Mouse (Mus musculus): ENCODE measurements around the gene Vstm2l.

Vstm2l gene

DNA sequence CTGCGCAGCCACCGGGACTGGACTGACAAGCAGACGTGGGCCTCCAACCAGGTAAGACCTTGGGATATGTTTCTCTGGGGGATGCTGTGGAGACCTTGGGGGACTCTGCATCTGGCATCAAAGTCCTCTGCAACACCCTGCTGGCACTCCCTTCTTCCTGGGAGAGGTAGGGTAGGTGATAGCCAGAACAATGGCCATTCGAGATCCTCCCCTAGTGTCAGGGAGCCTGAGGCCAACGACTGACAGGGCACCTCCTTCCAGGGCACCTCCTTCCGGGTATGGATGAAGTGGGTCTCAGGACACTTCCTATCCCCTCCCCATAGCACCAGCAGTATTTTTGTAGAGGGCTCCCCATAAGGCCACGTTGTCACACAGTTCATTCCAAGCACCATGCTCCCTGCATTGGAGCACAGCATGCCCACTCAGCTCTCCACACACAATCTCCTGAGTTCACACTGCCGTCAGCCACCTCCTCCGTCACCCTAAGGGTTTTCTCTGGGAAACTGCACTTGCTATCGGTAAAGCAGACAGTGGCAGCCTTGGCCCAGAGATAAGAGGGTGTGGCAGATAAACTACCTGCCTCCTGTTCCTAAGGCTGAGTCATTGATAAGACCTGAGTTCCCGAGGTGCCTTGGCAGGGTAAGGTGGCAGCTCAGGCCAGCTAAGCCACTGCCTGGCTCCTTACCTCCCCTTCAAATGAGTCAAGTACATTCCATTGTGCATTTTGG, 21.2 kb downstream of the Vstm2l start:
- no peak for DNase-seq

DNA sequence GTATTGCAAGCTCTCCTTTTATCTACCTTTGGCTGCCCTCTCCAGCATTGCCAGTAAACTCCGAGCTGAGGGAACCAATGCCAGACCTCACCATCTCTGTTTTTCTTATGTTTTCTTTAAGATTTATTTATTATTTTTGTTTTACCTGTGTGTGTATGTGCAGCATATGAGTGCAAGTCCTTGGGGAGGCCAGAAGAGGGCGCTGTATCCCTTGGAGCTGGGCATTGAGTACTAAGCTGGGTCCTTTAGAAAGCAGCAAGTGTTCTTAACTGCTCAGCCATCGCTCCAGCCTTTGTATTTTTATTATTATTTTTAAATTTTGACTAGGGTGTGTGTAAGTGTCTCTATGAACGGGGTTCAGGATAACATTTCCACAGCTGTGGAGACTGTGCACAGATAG, 22.2 kb downstream of the Vstm2l start:
- no peak for DNase-seq

DNA sequence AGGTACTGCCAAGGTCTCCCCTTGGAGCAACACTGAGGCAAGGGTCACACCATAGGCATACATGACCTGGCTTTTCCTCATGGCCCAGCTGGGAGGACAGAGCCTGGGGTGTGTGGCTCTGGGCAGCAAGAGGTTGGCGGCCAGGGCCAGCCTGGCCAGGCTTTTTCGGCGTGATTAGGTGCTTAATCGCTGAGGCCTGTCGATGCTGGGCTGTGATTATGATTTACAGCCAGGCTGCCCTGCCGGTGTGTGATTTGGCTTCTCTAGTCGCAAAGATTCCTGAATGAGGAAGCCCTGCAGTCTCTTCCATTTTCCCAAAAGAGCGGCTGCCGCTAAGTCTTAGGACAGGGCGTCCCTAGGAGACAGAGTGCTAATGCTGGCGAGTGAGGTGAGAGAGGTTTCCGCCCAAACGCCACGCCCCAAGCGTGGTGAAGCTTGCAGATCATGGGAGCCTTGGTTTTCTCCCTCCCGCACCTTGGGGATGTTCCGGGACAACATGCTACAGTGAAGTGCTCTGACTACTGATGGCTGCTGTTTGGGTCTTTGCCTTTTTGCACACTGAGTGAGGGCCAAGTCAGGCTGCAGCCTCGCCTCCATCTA, 26.2 kb downstream of the Vstm2l start:
- no peak for DNase-seq

DNA sequence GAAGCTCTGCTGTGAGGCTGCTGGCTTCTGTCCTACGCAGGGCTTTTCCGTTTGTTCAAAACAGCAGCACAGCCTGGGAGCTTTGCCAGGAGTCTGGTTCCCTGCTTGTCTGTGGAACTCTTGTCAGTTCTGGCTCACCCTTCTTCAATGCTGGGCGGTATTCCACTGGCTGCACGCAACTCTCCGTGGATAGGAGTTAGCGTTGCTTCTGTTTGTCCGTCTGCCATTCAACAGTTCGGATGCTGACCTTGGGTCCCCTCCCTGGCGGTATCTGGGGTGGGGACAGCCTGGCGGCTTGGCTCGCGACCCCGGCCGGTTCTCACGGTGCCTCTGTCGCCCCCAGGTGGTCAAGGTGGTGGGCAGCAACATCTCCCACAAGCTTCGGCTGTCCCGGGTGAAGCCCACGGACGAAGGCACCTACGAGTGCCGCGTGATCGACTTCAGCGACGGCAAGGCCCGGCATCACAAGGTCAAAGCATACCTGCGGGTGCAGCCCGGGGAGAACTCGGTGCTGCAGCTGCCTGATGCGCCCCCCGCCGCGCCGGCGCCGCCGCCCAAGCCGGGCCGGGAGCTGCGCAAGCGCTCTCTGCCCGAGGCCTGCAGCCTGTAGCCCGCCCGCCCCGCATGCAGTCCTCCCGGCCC, 29.2 kb downstream of the Vstm2l start:
- peak; percentile 61 to 67 for DNase-seq

DNA sequence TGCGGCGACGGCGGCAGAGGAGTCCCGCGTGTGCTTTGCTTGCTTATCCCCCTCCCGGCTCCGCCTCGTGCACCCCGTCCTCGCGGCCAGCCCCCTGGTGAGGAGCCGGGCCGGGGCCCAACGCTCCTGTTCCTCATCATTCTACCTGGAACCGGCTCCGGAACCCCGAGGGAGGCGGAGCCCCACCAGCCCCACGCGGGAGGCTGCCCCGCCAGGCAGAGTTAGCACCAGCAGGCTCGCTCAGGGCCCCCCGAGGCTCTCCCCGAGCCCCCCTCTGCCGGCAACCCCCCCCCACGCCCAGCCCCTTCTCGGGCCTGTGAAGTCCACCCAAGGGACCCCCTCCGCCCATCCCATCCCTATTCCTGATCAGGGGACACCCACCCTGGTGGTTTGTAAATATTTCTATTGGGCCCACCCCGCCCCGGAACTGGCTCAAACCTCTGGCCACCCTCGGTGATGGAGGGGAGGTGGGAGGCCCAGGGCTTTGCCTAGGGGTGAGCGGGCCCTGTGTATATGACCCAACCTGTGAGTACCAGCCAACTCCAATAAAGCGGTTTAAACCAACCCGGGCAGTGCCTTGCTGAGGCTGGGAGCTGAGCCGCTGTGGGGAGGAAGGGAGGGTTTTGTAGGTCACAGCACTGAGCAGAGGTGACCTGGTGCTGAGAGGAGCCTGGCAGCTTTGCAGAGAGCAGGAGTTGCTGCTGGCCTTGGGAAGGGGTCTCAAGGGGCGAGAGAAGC, 29.9 kb downstream of the Vstm2l start:
- peak; percentile 38 to 64 for DNase-seq

DNA sequence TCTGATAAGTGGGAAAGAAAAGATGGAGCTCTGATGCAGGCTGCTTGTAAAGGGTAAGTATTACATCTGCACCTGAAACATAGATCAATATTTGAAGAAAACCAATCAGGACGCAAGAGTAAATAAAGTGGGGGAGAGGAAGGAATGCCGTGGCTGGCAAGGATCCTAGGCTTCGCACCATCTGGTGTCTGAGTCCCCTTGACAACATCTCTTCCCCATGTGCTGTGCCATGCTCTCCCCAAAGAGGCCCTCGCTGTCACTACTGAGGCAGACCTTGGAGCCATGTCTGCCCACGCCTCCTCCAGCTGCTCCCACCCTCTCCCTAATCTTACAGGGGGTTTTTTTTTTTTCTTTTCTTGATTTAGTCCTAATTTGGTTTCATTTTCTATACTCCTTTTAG, 39.5 kb downstream of the Vstm2l start:
- DNase-seq = no peak

DNA sequence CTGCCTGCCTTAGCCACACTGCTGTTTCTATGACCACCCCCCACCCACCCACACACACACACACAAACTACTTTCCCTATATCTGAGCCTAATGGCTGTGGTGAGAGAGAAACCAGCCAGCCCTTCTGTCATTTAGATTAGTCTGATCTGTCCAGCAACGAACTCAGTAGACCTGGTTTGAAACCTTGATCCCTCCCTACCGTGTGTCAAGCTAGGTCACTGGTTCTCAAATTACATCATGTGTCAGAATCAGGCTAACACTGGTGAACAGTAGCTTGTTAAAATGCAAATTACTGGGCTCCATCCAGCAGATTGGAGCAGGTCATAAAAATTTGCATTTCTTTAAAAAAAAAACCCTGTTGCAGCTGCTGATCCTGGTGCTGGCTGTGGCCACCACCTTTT, 43.3 kb downstream of the Vstm2l start:
- peak; percentile 11 to 47 for DNase-seq

DNA sequence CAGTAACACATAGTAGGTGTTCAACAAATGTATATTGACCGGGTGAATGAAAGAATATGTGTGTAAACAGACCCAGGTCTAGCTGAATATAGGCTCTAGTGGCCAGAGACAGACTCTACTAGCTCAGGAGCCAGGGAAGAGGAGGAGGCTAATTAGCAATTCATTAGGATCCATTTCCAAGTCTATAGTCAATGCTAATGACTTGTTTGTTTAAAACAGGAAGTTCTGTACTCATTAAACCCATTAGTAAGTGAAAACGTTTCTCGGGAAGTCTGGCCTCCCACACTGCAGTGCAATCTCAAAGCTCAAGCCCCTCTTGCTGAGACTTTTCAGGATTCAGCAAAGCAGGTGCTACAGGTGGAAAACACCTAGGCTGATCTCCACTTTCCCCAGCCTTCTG, 53.4 kb downstream of the Vstm2l start:
- DNase-seq = no peak

DNA sequence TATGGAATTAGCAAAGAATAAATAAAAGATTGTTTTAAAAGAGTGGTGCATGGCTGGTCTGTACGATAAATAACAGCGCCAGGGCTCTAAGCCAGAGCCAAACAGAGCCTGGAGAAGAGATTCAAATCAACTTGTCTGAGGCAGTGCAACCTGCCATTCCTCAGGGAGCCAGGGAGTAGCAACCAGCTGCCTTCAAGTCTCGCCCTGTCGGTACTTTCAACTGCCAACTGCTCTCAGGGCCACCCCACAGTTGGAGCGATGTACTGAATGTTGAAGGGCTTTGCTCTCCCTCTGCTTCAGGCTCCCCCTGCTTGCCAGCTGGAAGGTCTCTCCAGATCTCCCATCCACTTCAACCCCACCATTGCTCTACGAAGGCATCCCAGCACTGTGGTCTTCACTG, 55.7 kb downstream of the Vstm2l start:
- no peak for DNase-seq

DNA sequence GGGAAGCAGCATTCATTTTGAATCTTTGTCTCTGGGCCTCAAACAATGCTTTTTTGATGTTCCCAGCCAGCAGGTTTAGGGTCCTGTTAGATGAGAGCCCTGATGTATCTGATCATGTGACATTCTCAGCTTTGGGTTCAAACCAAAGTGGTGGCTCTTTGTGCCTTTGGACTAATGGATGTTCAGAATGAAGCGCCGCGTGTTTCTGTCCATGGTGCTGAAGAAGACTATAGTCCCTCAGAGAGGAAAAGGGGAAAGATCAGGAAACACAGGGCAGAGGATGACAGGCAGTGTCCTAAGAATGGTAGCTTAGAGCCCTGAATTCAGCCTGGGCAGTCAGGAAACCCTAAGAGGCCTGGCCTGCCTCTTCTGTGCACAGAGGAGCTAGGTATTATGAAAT, 56.2 kb downstream of the Vstm2l start:
- DNase-seq = peak; percentile 22 to 44

DNA sequence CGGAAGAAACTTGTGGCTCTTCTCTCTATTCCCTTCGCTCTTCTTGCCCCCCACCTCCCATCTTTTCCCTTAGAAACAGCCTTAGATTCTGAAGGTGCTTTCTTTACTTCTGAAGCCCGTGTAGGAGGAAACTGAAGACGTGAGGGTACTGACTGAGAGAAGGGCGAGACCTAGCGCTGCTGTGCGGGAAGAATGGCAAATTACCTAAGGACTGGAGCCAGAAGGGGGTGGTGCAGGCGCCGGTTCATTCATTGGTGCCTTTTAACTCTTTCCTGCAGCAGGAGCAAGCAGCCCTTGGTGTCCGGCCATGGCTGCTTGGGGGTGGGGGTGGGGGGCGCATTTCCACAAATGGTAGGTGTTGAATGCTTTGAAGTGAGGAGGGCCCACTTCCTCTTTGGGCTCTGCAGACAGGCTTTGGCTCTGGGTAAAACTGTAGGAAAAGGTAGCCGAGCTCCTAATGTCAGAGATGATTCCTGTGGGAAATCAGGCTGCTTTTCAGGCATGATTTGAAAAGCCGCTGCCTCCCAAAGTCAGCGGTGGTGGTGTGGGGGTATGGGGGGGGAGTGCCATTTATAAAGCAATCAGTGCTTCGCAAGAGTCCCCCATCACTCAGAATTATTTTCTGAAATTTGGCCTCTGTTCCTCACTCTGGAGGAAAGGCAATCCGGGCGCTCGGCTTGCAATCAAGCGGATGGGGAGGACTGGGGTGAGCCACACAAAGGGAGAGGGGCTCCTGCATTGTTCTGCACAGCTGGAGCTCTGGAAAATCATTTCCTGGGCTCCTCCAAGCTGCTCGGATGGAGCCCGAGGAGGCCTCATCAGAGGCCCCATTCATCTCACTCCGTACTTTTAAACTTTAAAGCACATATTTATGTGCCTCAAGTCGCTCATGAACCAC, 60.4 kb downstream of the Vstm2l start:
- no peak for DNase-seq

DNA sequence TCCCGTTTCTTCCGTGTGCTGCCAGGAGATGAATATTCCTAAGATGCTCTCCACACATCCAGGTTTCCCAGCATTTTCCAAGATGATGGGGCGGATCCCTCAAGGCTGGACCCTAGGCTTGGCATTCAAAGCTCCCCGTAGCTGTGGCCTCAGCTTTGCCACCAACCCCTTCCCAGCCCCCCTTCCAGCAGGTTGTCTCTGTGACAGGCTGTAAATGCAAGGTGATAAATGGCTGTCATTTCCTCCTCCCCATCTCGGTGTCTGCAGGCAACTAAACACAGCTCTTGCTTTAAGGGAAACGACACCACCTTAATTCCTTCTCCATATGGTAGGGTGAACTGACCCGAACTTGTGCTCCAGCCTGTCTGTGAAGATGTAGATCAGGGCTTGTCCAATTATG, 61.1 kb downstream of the Vstm2l start:
- no peak for DNase-seq

DNA sequence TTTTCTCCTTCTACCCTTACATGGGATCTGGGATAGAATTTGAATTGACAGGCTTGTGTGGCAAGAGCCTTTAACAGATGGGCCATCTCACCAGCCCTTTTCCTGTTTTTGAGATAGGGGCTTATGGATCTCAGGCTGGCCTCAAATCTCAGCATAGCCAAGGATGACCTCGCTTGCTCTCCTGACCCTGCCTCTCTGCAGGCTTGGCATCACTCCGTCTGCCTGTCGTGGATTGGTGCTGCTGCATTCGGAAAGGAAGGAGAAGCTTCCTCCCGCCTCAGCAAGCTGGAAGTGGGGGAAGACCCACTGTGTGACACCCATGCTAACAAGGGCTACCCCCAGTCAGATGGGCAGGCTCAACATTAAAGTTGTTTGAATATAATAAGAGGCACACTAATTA, 64.8 kb downstream of the Vstm2l start:
- DNase-seq = no peak

DNA sequence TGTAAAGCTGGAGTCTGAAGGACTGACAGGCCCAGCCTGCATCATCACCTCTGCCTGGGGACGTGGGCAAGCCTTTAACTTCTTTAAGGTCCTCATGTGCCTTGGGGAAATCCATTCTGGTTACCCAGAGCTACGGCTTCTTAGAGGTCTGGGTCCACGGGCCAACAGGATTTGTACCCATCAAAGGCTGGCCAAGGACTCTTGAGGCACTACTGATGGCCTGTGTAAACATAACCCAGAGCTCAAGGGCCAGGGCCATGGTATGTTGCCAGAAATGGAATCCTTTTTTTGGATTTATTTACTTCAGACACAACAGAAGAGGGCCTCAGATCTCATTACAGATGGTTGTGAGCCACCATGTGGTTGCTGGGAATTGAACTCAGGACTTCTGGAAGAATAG, 68.3 kb downstream of the Vstm2l start:
- no peak for DNase-seq

DNA sequence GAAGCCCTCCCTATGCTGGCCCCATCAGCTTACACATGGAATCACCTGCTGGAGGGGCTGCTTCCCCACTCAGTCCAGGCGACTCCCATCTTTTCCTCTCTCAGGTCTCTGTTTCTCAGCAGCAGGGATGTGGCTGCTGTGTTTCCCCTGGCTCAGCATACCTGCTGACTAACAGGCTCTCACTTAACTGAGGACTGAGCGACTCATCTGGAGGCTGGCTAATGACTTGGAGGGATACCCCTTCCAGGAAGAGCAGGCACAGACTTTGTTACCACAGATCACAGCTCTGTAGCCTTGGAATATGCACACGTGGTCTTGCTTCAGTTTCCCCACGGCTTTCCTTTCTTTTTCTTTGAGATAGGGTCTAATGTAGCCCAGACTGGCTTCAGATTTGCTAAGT, 68.8 kb downstream of the Vstm2l start:
- DNase-seq = no peak

DNA sequence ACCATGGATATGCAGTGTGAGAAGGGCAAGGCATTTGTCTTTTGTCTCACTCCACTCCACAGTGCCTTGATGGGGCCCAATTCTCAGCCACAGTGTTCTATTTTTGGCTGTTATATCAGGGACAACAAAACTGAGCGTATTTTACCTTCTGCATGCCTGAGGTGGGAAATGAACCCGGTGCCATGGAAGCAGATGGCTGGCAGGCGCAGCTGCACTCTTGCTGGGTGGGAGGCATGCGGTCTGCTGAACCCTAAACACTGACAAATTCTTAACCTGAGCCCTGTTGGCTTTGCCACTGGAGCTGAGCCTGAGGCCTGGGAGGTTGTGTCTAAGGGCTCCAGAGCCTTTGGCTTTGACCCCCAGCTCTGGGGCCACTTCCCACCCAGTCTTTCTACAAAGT, 71.2 kb downstream of the Vstm2l start:
- no peak for DNase-seq

DNA sequence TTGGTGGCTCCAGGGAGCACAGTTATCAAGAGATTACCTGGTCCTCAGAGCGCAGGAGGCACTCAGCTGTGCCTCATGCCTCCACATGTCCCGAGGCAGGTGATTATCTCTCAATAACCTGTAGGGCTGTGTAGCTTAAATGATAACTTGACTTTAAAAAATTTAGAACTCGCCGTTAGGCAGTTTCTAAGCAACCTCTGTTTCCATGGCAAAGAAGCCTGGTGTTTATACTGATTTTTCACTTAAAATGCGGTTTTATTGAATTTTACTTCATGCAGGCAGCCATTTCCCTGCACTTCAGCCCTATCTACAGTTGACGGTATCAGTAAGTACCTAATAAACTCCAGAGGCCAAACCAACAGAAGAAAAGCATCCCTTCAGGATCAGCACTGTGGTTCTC, 71.8 kb downstream of the Vstm2l start:
- DNase-seq = no peak

DNA sequence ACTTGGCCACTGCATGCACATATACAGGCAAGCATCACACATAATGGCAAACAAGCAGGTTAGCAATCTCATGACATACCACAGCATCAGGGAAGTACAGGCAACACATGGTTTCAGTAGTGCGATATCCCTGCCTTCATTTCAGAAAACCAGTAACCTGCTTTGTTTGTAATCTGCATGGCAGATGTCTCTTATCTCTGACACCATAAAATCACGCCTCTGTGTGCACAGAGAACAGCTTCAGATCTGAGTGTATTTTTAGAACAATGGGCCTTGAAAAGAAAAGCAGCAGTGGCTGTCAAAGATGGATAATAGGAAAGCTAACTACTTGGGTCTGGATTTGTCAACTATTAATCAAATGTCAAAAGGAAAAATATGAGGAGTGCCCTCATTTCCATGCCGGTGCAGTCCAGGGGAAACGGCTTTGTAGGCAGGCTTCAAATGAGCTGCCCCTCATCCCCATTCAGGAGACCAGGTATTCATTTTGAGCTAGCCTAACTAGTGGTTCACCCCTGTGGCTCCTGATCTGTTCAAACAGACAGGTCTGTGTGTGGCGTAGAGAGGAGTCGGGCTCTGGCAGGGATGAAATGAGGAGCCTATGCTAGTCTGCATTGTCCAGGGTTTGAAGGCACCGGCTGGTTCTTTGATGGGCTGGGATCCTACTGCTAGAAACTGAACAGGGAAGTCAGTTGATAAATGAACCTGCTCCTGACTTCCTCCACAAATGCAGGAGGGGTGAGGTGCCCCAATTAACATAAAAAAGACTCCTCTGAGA, 74.2 kb downstream of the Vstm2l start:
- DNase-seq = no peak

DNA sequence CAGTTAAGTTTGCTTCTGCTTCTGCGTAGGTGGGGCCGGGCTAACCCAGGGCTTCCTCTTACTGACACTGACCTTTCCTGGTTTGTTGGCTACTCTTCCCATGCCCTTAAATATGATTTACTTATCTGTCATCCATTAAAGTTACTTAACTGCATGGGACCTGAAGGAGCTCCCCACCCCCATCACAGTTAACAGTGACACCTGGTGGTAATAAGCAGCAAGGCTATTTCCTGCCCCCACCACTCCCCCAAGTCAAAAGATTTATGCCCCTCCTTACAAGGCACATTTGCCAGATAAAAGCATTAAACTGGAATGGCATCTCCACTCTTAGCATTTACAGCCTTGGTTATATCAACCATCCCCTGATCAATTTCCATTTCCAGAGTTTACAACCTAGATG, 75.5 kb downstream of the Vstm2l start:
- DNase-seq = no peak

DNA sequence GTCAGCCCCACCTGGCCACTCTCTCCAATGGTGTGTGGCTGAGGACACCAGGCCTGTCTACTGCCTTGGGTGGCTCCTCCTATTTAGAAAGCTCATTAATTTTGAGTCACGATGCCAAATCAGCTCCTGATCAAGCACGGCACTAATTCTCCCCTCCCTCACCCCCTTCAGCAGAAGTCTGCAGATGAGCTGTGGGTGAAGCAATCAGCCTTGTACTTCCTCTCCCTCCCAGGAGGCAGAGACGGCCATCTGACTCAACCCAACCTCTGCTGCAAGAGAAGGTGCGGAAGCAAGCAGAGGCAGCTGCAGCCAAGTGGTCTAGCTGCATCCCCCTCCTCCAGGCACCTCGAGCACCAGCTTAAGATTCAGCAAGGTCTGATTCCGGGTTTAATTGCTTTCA, 76.6 kb downstream of the Vstm2l start:
- no peak for DNase-seq

DNA sequence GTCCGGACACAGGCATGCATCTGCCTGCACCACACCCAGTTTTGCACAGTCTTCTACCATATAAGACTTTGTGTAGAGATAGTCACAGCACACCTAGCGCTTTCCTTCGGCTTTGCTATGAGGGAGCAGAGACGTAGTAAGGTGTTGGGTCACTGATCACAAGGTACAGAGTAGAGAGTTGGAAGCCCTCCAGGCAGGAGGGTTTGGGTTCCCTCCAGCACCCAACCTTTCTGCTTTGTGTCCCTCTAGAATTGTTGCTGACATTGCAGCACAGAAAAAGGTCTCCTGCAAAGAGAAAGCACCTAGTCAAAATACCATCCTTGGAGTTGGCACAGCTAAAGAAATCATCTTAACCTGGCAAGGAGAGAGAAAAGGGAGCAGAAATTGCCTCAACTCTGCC, 78.0 kb downstream of the Vstm2l start:
- DNase-seq = peak; percentile 54 to 78

All from kidney, adult 8-10 months (tissue).